In the genomic region with DNA sequence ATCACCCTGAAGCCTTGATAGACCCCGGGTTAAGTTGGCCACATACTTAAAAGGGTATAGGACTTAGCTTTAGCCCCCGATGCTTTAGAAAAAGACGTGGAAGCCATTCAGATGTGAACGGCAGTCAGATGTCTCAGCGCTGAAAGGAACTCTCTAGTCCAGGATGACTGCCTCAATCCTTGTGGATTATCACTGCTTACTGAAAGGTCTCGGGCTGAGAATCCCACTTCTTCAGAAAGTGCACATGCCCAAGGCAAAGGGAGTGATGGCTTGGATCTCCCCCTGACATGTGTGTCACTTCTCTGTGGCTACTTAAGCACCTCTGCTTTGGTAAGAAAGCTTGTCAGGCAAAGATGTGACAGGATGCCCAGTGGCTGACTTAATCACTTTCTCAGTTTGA, we compare ENCODE assay signal across 22 mouse cellular contexts.
"Had no signal": no experiment of that assay in that cellular context is flagged by ENCODE, and none has a peak within 500 bp of the region (broad histone marks: within the 10 kb centered on the region; RNA-seq: fewer than 3 reads in every experiment).

No protein-coding gene starts in this region.

- H3K36me3 ChIP-seq: heart, embryonic 12.5 days; hindbrain, embryonic 10.5 days; hindbrain, embryonic 12.5 days; intestine, embryonic 15.5 days; limb, embryonic 10.5 days; limb, embryonic 12.5 days had no signal

- H3K4me1 ChIP-seq: intestine, embryonic 15.5 days had no signal

- H3K9ac ChIP-seq: heart, embryonic 12.5 days; hindbrain, embryonic 12.5 days; hindbrain, embryonic 14.5 days; intestine, embryonic 15.5 days; limb, embryonic 12.5 days had no signal

- H3K27me3 ChIP-seq: heart, embryonic 12.5 days; hindbrain, embryonic 12.5 days; intestine, embryonic 15.5 days; limb, embryonic 12.5 days had no signal

- H3K4me3 ChIP-seq: heart, adult 2 months; heart, embryonic 12.5 days; hindbrain, embryonic 10.5 days; hindbrain, embryonic 12.5 days; intestine, embryonic 15.5 days; layer of hippocampus, adult 2 months; left cerebral cortex, adult 2 months; limb, embryonic 10.5 days; limb, embryonic 12.5 days had no signal

- H3K4me2 ChIP-seq: heart, embryonic 12.5 days; hindbrain, embryonic 12.5 days; hindbrain, embryonic 14.5 days; intestine, embryonic 15.5 days; limb, embryonic 12.5 days had no signal

- H3K27ac ChIP-seq: heart, adult 2 months; hindbrain, embryonic 10.5 days; hindbrain, embryonic 12.5 days; hindbrain, embryonic 14.5 days; intestine, embryonic 15.5 days; layer of hippocampus, adult 2 months; left cerebral cortex, adult 2 months; limb, embryonic 10.5 days; limb, embryonic 12.5 days had no signal

- DNase-seq: gastrocnemius, postnatal 14 days; heart, adult 2 months; heart, postnatal 10 days; heart, postnatal 4 days; kidney, adult 18-20 months; kidney, adult 8-10 months; kidney, postnatal 10 days; kidney, postnatal 25 days; kidney, postnatal 4 days; liver had no signal

- H3K9me3 ChIP-seq: heart, embryonic 12.5 days; hindbrain, embryonic 10.5 days; hindbrain, embryonic 12.5 days; intestine, embryonic 15.5 days; limb, embryonic 10.5 days; limb, embryonic 12.5 days had no signal

- ATAC-seq: hindbrain, embryonic 16.5 days; inflammation-experienced regulatory T-cells, adult 6 months; intestine, embryonic 15.5 days; intestine, postnatal 0 days had no signal
